Mouse (Mus musculus) forebrain, embryonic 10.5 days (tissue): ENCODE data around the gene Gas7. TPM values are rescaled to one million over a fixed set of nuclear protein-coding genes. Genes with fewer than 3 reads are reported as not detected.

Source experiments
- DNase-seq: peaks from one replicate; pipeline ENCODE4 v3.0.0-alpha.2; 2017; ENCODE audit warnings: low spot score; ENCODE audit errors: extremely low spot score
- H3K27ac ChIP-seq: fragments of 300-500 bp; sonication (generic); 2 replicates; pipeline ENCODE4 v1.5.1; 2016; ENCODE audit warnings: mild to moderate bottlenecking
- H3K27me3 ChIP-seq: fragments of 300-500 bp; sonication (generic); 2 replicates; pipeline ENCODE4 v1.6.1; 2016; ENCODE audit warnings: mild to moderate bottlenecking; ENCODE audit not compliant: poor library complexity, severe bottlenecking
- H3K36me3 ChIP-seq: fragments of 300-500 bp; sonication (generic); replicated peaks from 2 replicates; pipeline ENCODE4 v1.6.1; 2016; ENCODE audit warnings: mild to moderate bottlenecking, moderate library complexity
- H3K4me1 ChIP-seq: fragments of 300-500 bp; sonication (generic); 2 replicates; pipeline ENCODE4 v1.6.1; 2016
- H3K4me3 ChIP-seq: fragments of 300-500 bp; sonication (generic); 2 replicates; pipeline ENCODE4 v1.5.1; 2016; ENCODE audit warnings: mild to moderate bottlenecking, moderate library complexity
- H3K9me3 ChIP-seq: fragments of 300-500 bp; sonication (generic); 2 replicates; pipeline ENCODE4 v1.6.1; 2016; ENCODE audit warnings: mild to moderate bottlenecking, moderate library complexity
- WGBS: fragments of 180-500 bp; shearing (Covaris S2); methylation state at CpG from one replicate; pipeline ENCODE4 v1.1.7; 2016; 5-methylcytosine and 5-hydroxymethylcytosine counted together
- polyA plus RNA-seq: library from polyadenylated mRNA; unstranded; fragments of >200 nt; fragmentation: Nextera tagmentation; extraction: Ambion mirVana; gene quantifications from 2 replicates; pipeline ENCODE4 v1.2.1, GENCODE M21; 2016

Gene Gas7
- polyA plus RNA-seq, 1 experiment from 2014 or later, result 3.1 TPM

- Histone ChIP-seq H3K27me3 (no peaks in the 10 kb centered on the region), H3K4me3 (no peak overlapping the region)
- 60% methylated on average over 3 of the region's 3 CpGs for WGBS
Observed at GRCm38 (mm10) chr11:67525841-67526240, 70.6 kb downstream of the Gas7 start.

DNA sequence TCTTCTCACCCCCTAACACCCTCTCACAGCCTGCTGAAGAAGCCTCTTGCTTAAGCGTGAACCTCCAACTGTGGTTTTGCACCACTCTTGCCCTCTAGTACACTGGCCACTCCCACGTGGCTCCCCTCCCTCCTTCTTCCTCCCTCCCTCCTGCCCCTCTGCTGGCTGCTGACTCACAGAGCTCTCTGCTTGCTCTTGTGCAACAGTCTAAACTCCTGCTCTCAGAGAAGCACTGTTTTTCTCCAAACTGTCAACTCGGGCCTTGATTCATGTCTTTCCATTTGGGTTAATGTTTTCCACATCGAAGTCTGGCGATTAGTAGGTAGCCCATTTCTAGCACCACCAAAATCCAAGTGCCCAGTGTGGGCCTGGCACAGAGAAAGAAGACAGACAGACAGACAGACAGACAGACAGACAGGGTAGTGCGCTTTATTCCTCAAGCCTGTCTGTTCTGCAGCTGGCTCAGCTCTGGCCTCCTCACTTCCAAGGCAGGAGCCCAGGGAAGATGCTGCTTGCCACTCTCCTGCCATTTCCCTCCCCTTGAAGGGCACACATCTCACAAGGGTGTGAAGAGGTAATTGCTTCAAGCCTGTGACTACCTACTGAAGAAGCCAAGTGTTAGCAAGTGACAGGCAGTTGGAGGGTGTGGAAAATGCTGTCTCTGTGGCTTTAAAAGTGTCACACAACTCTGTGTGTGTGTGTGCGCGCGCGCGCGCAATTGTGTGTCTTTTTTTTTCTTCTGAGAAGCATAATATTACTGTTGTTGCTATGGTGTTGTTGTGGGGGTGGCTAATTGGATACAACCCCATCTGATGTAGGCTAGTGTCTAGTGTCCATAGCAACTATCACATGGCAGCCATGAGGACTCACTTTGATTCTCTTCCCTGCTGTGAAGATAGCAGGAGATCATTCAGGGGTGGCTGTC lies 71.6 kb downstream of the Gas7 start:
- DNase-seq, result no peak
- no peak overlapping the region for H3K4me3 ChIP-seq
- WGBS, result 85% methylated on average over 12 of the region's 12 CpGs
- no peaks in the 10 kb centered on the region for H3K36me3 ChIP-seq
- no peak overlapping the region for H3K27ac ChIP-seq
- H3K27me3 ChIP-seq, result no peaks in the 10 kb centered on the region
- H3K4me1 ChIP-seq, result peaks cover 7% of the 10 kb centered on the region
- H3K9me3 ChIP-seq, result no peaks in the 10 kb centered on the region

More at GRCm38 (mm10) chr11:67525841-67526240, 70.6 kb downstream of the Gas7 start:
- no peak overlapping the region for H3K27ac ChIP-seq
- H3K36me3 ChIP-seq, result no peaks in the 10 kb centered on the region
- no peaks in the 10 kb centered on the region for H3K9me3 ChIP-seq
- no peak for DNase-seq
- peaks cover 7% of the 10 kb centered on the region for H3K4me1 ChIP-seq

GRCm38 (mm10) chr11:67531286-67531685 lies 76.0 kb downstream of the Gas7 start:
- DNase-seq, result no peak
- no peaks in the 10 kb centered on the region for H3K4me1 ChIP-seq
- H3K9me3 ChIP-seq, result no peaks in the 10 kb centered on the region
- no peaks in the 10 kb centered on the region for H3K36me3 ChIP-seq
- no peaks in the 10 kb centered on the region for H3K27me3 ChIP-seq
- no peak overlapping the region for H3K4me3 ChIP-seq
- WGBS, result 87% methylated on average over 2 of the region's 2 CpGs
- no peak overlapping the region for H3K27ac ChIP-seq

GRCm38 (mm10) chr11:67531926-67532565 lies 76.8 kb downstream of the Gas7 start:
- H3K4me1 ChIP-seq, result no peaks in the 10 kb centered on the region
- WGBS, result 80% methylated on average over 6 of the region's 6 CpGs
- H3K27ac ChIP-seq, result no peak overlapping the region
- no peaks in the 10 kb centered on the region for H3K27me3 ChIP-seq
- no peak overlapping the region for H3K4me3 ChIP-seq
- no peaks in the 10 kb centered on the region for H3K36me3 ChIP-seq
- no peaks in the 10 kb centered on the region for H3K9me3 ChIP-seq
- DNase-seq, result no peak

GRCm38 (mm10) chr11:67532728-67533127 lies 77.5 kb downstream of the Gas7 start:
- Histone ChIP-seq H3K9me3 (no peaks in the 10 kb centered on the region), H3K36me3 (no peaks in the 10 kb centered on the region), H3K4me1 (no peaks in the 10 kb centered on the region), H3K4me3 (no peak overlapping the region), H3K27ac (no peak overlapping the region), H3K27me3 (no peaks in the 10 kb centered on the region)
- WGBS, result 89% methylated on average over 10 of the region's 10 CpGs
- DNase-seq, result no peak

DNA sequence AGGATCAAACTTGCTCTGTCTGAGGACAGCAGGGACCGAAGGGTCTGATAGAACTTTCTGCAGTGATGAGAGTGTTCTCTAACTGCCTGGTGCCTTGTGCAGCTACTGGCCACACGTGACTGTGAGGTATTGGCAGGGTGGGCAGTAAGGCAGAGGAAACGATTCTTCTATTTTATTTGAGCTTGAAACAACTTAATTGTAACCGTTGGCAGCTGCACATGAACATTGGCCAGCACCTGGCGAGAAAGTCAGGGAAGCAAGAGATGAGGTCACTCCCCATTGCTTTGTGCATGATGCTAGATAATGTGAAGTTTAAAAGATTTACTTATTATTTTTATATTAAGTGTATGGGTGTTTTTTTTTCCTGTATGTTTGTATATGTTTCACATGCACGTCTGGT lies 77.9 kb downstream of the Gas7 start:
- Histone ChIP-seq H3K4me3 (no peak overlapping the region), H3K36me3 (no peaks in the 10 kb centered on the region), H3K4me1 (no peaks in the 10 kb centered on the region), H3K9me3 (no peaks in the 10 kb centered on the region), H3K27ac (no peak overlapping the region), H3K27me3 (no peaks in the 10 kb centered on the region)
- DNase-seq, result no peak
- WGBS, result 94% methylated on average over 6 of the region's 6 CpGs

DNA sequence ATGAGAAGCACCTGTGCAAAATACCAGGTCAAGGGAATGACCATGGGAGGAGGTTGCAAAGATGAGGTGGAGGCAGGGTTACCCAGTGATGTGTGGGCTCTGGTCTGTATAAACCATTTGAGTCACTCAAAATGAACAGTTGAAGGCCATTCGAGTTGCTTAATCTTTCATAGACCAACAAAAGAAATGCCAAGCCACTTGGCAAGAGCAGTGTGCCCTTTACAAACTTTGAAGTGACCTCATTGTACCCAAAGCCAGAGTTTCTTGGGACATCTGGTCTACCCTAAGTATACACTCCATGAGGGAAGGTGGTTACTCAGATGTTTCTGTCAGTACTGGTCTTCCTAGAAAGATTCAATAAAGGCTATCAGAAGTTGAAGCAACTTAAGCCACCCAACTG lies 80.5 kb downstream of the Gas7 start:
- H3K27ac ChIP-seq, result no peak overlapping the region
- WGBS, result 80% methylated on average over 1 of the region's 1 CpGs

DNA sequence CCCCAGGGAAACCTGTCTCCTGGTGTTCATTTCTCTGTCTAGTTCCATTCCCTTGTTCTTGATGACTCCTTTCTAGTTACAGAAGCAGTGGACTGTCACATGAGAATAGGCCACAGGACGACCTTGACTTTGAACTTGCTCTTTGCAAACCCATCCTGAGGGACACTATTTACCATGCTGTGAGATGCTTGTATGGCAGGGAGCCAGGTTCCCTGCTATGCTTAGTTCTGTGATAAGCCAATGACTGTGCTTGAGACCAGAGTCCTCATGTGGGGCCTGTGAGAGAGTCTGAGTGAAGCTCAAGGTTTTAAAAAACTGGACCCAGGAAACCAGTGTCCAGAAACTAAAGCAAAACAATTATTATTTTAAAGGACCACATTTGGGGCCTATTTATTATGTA lies 81.2 kb downstream of the Gas7 start:
- no peak overlapping the region for H3K4me3 ChIP-seq
- H3K9me3 ChIP-seq, result no peaks in the 10 kb centered on the region
- no peaks in the 10 kb centered on the region for H3K4me1 ChIP-seq
- DNase-seq, result no peak
- H3K27me3 ChIP-seq, result no peaks in the 10 kb centered on the region
- no peaks in the 10 kb centered on the region for H3K36me3 ChIP-seq
- 83% methylated on average over 1 of the region's 1 CpGs for WGBS
- no peak overlapping the region for H3K27ac ChIP-seq

More for the DNA sequence above, 80.5 kb downstream of the Gas7 start:
- Histone ChIP-seq H3K4me3 (no peak overlapping the region), H3K4me1 (no peaks in the 10 kb centered on the region), H3K36me3 (no peaks in the 10 kb centered on the region), H3K9me3 (no peaks in the 10 kb centered on the region), H3K27me3 (no peaks in the 10 kb centered on the region)
- no peak for DNase-seq

- no peaks in the 10 kb centered on the region for H3K4me1 ChIP-seq
- no peak overlapping the region for H3K4me3 ChIP-seq
- DNase-seq, result no peak
- 87% methylated on average over 4 of the region's 4 CpGs for WGBS
- H3K27ac ChIP-seq, result no peak overlapping the region
- no peaks in the 10 kb centered on the region for H3K27me3 ChIP-seq
- no peaks in the 10 kb centered on the region for H3K9me3 ChIP-seq
- no peaks in the 10 kb centered on the region for H3K36me3 ChIP-seq
Observed at GRCm38 (mm10) chr11:67537353-67537752, 82.1 kb downstream of the Gas7 start.

GRCm38 (mm10) chr11:67538557-67538956 lies 83.3 kb downstream of the Gas7 start:
- no peaks in the 10 kb centered on the region for H3K27me3 ChIP-seq
- no peaks in the 10 kb centered on the region for H3K9me3 ChIP-seq
- H3K4me3 ChIP-seq, result no peak overlapping the region
- no peak for DNase-seq
- no peaks in the 10 kb centered on the region for H3K36me3 ChIP-seq
- H3K4me1 ChIP-seq, result no peaks in the 10 kb centered on the region
- WGBS, result 84% methylated on average over 6 of the region's 6 CpGs
- H3K27ac ChIP-seq, result no peak overlapping the region

- DNase-seq, result no peak
Observed at GRCm38 (mm10) chr11:67544656-67545432, 89.6 kb downstream of the Gas7 start.

DNA sequence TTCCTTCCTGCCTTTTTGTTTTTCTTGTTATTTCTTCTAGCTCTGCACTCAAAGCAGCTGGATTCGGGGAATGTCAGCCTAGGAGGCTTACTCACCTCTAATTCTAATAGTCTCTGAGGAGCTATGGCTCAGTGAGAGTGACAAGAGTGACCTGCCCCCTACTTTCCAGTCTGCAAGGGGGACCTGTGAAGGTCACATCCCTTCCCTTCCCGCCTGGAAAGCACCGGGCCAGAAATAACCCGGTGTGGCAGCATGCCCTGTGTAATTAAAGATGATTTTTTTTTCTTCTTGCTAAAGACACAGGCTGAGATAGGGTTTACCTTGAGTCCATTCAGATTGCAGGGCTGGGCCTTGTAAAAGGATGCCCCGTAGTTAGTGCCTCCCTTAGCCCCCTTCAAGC lies 91.3 kb downstream of the Gas7 start:
- no peaks in the 10 kb centered on the region for H3K27me3 ChIP-seq
- H3K4me3 ChIP-seq, result no peak overlapping the region
- H3K36me3 ChIP-seq, result no peaks in the 10 kb centered on the region
- H3K4me1 ChIP-seq, result peaks cover 24% of the 10 kb centered on the region
- no peak overlapping the region; the same call in 1 of the 2 replicates for H3K27ac ChIP-seq
- WGBS, result 44% methylated on average over 5 of the region's 5 CpGs
- no peak for DNase-seq
- no peaks in the 10 kb centered on the region for H3K9me3 ChIP-seq

More at GRCm38 (mm10) chr11:67544656-67545432, 89.6 kb downstream of the Gas7 start:
- Histone ChIP-seq H3K36me3 (no peaks in the 10 kb centered on the region), H3K4me1 (peaks cover 24% of the 10 kb centered on the region), H3K9me3 (no peaks in the 10 kb centered on the region), H3K27me3 (no peaks in the 10 kb centered on the region), H3K4me3 (no peak overlapping the region), H3K27ac (peak overlapping the region; percentile 35; the same call in 1 of the 2 replicates)
- 71% methylated on average over 11 of the region's 11 CpGs for WGBS
